Mouse (Mus musculus): Measurements from ENCODE around the gene Elf1. TPM values are rescaled to one million over a fixed set of nuclear protein-coding genes. Genes with fewer than 3 reads are reported as not detected.

Elf1 gene
- polyA plus RNA-seq, 1 experiment from 2014 or later: 22.2 TPM

- Histone ChIP-seq H3K27me3 (replicated peaks; ENCODE audit: control insufficient read depth, insufficient read depth, low read length) (no peaks in the 10 kb centered on the region), H3K4me2 (ENCODE audit: low read depth, low read length) (no peak overlapping the region), H3K27ac (ENCODE audit: low read length) (no peak overlapping the region), H3K36me3 (ENCODE audit: control insufficient read depth, insufficient read depth, low read length) (no peaks in the 10 kb centered on the region; the same call in 1 of the 2 replicates), H3K4me3 (ENCODE audit: low read length) (no peak overlapping the region), H3K4me1 (ENCODE audit: control insufficient read depth, insufficient read depth, low read length) (peaks cover 15% of the 10 kb centered on the region; the same call in 1 of the 2 replicates), H3K9ac (ENCODE audit: low read depth, low read length) (no peak overlapping the region), H3K9me3 (ENCODE audit: control insufficient read depth, low read length) (no peaks in the 10 kb centered on the region)
- ATAC-seq: no peak
- WGBS: 95% methylated on average over 8 of the region's 8 CpGs
These were observed 109.9 kb downstream of the Elf1 start for GRCm38 (mm10) chr14:79590916-79591315.

DNA sequence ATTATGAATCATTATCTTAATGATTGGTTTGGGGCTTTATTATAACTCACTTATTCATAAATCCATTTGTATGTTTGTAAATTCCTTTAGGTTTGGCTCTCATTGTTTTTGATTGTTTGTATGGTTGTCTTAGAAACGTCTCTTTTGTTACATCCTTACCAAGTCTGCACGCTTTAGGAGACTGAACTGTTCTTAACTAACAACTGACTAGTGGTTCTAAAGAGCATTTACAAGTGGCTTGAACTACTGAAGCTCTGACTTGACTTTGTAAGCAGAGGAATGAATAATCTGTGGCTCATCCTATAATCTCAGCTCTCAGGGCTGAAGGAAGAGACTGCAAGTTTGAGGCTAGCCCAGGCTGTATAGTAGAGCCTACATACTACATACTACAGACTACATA is 110.6 kb downstream of the Elf1 start:
- Histone ChIP-seq H3K4me1 (ENCODE audit: control insufficient read depth, insufficient read depth, low read length) (peaks cover 15% of the 10 kb centered on the region; the same call in 1 of the 2 replicates), H3K27ac (ENCODE audit: low read length) (no peak overlapping the region), H3K9ac (ENCODE audit: low read depth, low read length) (no peak overlapping the region), H3K27me3 (replicated peaks; ENCODE audit: control insufficient read depth, insufficient read depth, low read length) (no peaks in the 10 kb centered on the region), H3K4me2 (ENCODE audit: low read depth, low read length) (no peak overlapping the region), H3K36me3 (ENCODE audit: control insufficient read depth, insufficient read depth, low read length) (peaks cover 2% of the 10 kb centered on the region; the same call in 1 of the 2 replicates), H3K4me3 (ENCODE audit: low read length) (no peak overlapping the region), H3K9me3 (ENCODE audit: control insufficient read depth, low read length) (no peaks in the 10 kb centered on the region)
- 92% methylated on average over 2 of the region's 2 CpGs for WGBS
- ATAC-seq: no peak

GRCm38 (mm10) chr14:79594069-79594468 is 113.1 kb downstream of the Elf1 start:
- Histone ChIP-seq H3K27me3 (replicated peaks; ENCODE audit: control insufficient read depth, insufficient read depth, low read length) (no peaks in the 10 kb centered on the region), H3K27ac (ENCODE audit: low read length) (no peak overlapping the region), H3K9ac (ENCODE audit: low read depth, low read length) (no peak overlapping the region), H3K36me3 (ENCODE audit: control insufficient read depth, insufficient read depth, low read length) (peaks cover 2% of the 10 kb centered on the region; the same call in 1 of the 2 replicates), H3K4me2 (ENCODE audit: low read depth, low read length) (no peak overlapping the region), H3K9me3 (ENCODE audit: control insufficient read depth, low read length) (no peaks in the 10 kb centered on the region), H3K4me1 (ENCODE audit: control insufficient read depth, insufficient read depth, low read length) (peaks cover 6% of the 10 kb centered on the region; the same call in 1 of the 2 replicates), H3K4me3 (ENCODE audit: low read length) (no peak overlapping the region)
- WGBS: 87% methylated on average over 5 of the region's 5 CpGs
- ATAC-seq: no peak

- no peak for ATAC-seq
- 72% methylated on average over 4 of the region's 4 CpGs for WGBS
These were observed 115.6 kb downstream of the Elf1 start for GRCm38 (mm10) chr14:79596602-79597001.

GRCm38 (mm10) chr14:79605881-79606280 is 124.9 kb downstream of the Elf1 start:
- Histone ChIP-seq H3K27ac (ENCODE audit: low read length) (no peak overlapping the region), H3K4me3 (ENCODE audit: low read length) (no peak overlapping the region), H3K9me3 (ENCODE audit: control insufficient read depth, low read length) (no peaks in the 10 kb centered on the region), H3K4me2 (ENCODE audit: low read depth, low read length) (no peak overlapping the region), H3K36me3 (ENCODE audit: control insufficient read depth, insufficient read depth, low read length) (peaks cover 12% of the 10 kb centered on the region), H3K4me1 (ENCODE audit: control insufficient read depth, insufficient read depth, low read length) (no peaks in the 10 kb centered on the region), H3K27me3 (replicated peaks; ENCODE audit: control insufficient read depth, insufficient read depth, low read length) (no peaks in the 10 kb centered on the region), H3K9ac (ENCODE audit: low read depth, low read length) (no peak overlapping the region)
- WGBS: 83% methylated on average over 2 of the region's 2 CpGs
- no peak for ATAC-seq

More at GRCm38 (mm10) chr14:79596602-79597001, 115.6 kb downstream of the Elf1 start:
- Histone ChIP-seq H3K36me3 (ENCODE audit: control insufficient read depth, insufficient read depth, low read length) (peaks cover 8% of the 10 kb centered on the region), H3K9ac (ENCODE audit: low read depth, low read length) (no peak overlapping the region), H3K9me3 (ENCODE audit: control insufficient read depth, low read length) (no peaks in the 10 kb centered on the region), H3K27me3 (replicated peaks; ENCODE audit: control insufficient read depth, insufficient read depth, low read length) (no peaks in the 10 kb centered on the region), H3K4me1 (ENCODE audit: control insufficient read depth, insufficient read depth, low read length) (no peaks in the 10 kb centered on the region), H3K27ac (ENCODE audit: low read length) (no peak overlapping the region), H3K4me2 (ENCODE audit: low read depth, low read length) (no peak overlapping the region), H3K4me3 (ENCODE audit: low read length) (no peak overlapping the region)

DNA sequence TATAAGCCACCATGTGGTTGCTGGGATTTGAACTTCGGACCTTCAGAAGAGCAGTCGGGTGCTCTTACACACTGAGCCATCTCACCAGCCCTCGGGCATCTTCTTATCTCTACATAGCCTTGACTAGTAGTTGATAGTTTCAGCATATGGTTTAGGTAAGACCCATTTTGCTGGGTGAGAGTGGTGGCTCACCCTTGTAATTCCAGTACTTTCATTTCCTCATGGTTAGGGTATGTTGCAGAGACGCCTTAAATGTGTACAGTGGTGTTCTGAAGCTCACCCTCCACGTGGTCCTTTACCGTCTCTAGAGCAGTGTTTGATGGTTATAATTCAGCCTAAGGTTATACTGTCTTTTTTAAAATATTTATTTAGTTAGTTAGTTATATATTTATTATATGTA is 125.4 kb downstream of the Elf1 start:
- no peak overlapping the region for H3K4me2 ChIP-seq (ENCODE audit: low read depth, low read length)
- H3K4me3 ChIP-seq (ENCODE audit: low read length): no peak overlapping the region
- H3K9me3 ChIP-seq (ENCODE audit: control insufficient read depth, low read length): no peaks in the 10 kb centered on the region
- 88% methylated on average over 6 of the region's 6 CpGs for WGBS
- ATAC-seq: no peak
- H3K27ac ChIP-seq (ENCODE audit: low read length): no peak overlapping the region
- H3K27me3 ChIP-seq (replicated peaks; ENCODE audit: control insufficient read depth, insufficient read depth, low read length): no peaks in the 10 kb centered on the region
- no peak overlapping the region for H3K9ac ChIP-seq (ENCODE audit: low read depth, low read length)
- H3K4me1 ChIP-seq (ENCODE audit: control insufficient read depth, insufficient read depth, low read length): no peaks in the 10 kb centered on the region
- peaks cover 11% of the 10 kb centered on the region for H3K36me3 ChIP-seq (ENCODE audit: control insufficient read depth, insufficient read depth, low read length)

GRCm38 (mm10) chr14:79606867-79607266 is 125.9 kb downstream of the Elf1 start:
- Histone ChIP-seq H3K4me2 (ENCODE audit: low read depth, low read length) (no peak overlapping the region), H3K27me3 (replicated peaks; ENCODE audit: control insufficient read depth, insufficient read depth, low read length) (no peaks in the 10 kb centered on the region), H3K4me1 (ENCODE audit: control insufficient read depth, insufficient read depth, low read length) (no peaks in the 10 kb centered on the region), H3K9ac (ENCODE audit: low read depth, low read length) (no peak overlapping the region), H3K4me3 (ENCODE audit: low read length) (no peak overlapping the region), H3K27ac (ENCODE audit: low read length) (no peak overlapping the region), H3K36me3 (ENCODE audit: control insufficient read depth, insufficient read depth, low read length) (peaks cover 14% of the 10 kb centered on the region), H3K9me3 (ENCODE audit: control insufficient read depth, low read length) (no peaks in the 10 kb centered on the region)
- 94% methylated on average over 3 of the region's 3 CpGs for WGBS
- ATAC-seq: no peak

DNA sequence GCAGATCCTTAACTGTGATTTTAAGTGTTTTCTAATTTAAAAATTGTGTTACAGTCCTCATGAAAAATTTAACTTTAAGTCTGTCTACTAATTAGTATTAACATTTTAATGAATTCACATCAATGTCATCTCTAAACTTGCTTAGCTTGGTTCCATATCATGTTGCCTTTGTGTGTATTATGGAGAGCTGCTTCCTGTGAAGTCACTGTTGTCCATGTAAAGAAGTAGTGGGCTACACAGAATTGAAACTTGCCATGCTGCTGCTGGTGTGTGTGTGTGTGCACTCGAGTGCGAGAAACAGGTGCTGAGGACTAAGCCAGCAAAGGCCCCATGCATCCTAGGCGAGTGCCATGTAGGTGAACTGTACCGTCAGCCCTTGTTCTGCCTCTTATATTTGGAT is 126.4 kb downstream of the Elf1 start:
- WGBS: 97% methylated on average over 4 of the region's 4 CpGs
- no peak overlapping the region for H3K9ac ChIP-seq (ENCODE audit: low read depth, low read length)
- H3K27ac ChIP-seq (ENCODE audit: low read length): no peak overlapping the region
- H3K4me2 ChIP-seq (ENCODE audit: low read depth, low read length): no peak overlapping the region
- no peaks in the 10 kb centered on the region for H3K27me3 ChIP-seq (replicated peaks; ENCODE audit: control insufficient read depth, insufficient read depth, low read length)
- ATAC-seq: no peak
- H3K9me3 ChIP-seq (ENCODE audit: control insufficient read depth, low read length): no peaks in the 10 kb centered on the region
- peaks cover 14% of the 10 kb centered on the region for H3K36me3 ChIP-seq (ENCODE audit: control insufficient read depth, insufficient read depth, low read length)
- H3K4me3 ChIP-seq (ENCODE audit: low read length): no peak overlapping the region
- no peaks in the 10 kb centered on the region for H3K4me1 ChIP-seq (ENCODE audit: control insufficient read depth, insufficient read depth, low read length)

- H3K36me3 ChIP-seq (ENCODE audit: control insufficient read depth, insufficient read depth, low read length): peaks cover 14% of the 10 kb centered on the region
- 95% methylated on average over 6 of the region's 6 CpGs for WGBS
These were observed 127.3 kb downstream of the Elf1 start for GRCm38 (mm10) chr14:79608286-79608685.

GRCm38 (mm10) chr14:79617121-79617828 is 136.3 kb downstream of the Elf1 start:
- Histone ChIP-seq H3K9me3 (ENCODE audit: control insufficient read depth, low read length) (no peaks in the 10 kb centered on the region), H3K4me1 (ENCODE audit: control insufficient read depth, insufficient read depth, low read length) (no peaks in the 10 kb centered on the region), H3K27me3 (replicated peaks; ENCODE audit: control insufficient read depth, insufficient read depth, low read length) (no peaks in the 10 kb centered on the region), H3K27ac (ENCODE audit: low read length) (no peak overlapping the region), H3K36me3 (ENCODE audit: control insufficient read depth, insufficient read depth, low read length) (no peaks in the 10 kb centered on the region), H3K9ac (ENCODE audit: low read depth, low read length) (no peak overlapping the region), H3K4me2 (ENCODE audit: low read depth, low read length) (no peak overlapping the region), H3K4me3 (ENCODE audit: low read length) (no peak overlapping the region)
- WGBS: 86% methylated on average over 8 of the region's 8 CpGs
- no peak for ATAC-seq

More at GRCm38 (mm10) chr14:79608286-79608685, 127.3 kb downstream of the Elf1 start:
- no peaks in the 10 kb centered on the region for H3K9me3 ChIP-seq (ENCODE audit: control insufficient read depth, low read length)
- no peaks in the 10 kb centered on the region for H3K4me1 ChIP-seq (ENCODE audit: control insufficient read depth, insufficient read depth, low read length)
- no peak overlapping the region for H3K4me2 ChIP-seq (ENCODE audit: low read depth, low read length)
- H3K27ac ChIP-seq (ENCODE audit: low read length): no peak overlapping the region
- no peak overlapping the region for H3K4me3 ChIP-seq (ENCODE audit: low read length)
- no peaks in the 10 kb centered on the region for H3K27me3 ChIP-seq (replicated peaks; ENCODE audit: control insufficient read depth, insufficient read depth, low read length)
- ATAC-seq: no peak
- H3K9ac ChIP-seq (ENCODE audit: low read depth, low read length): no peak overlapping the region
